Mouse (Mus musculus): ENCODE data around the gene Ucp3. TPM values are rescaled to one million over a fixed set of nuclear protein-coding genes. Genes with fewer than 3 reads are reported as not detected.
A peak's percentile ranks its signal among the peaks of the same experiment; 100 is the strongest.

Gene Ucp3
- total RNA-seq, 2 experiments from 2014 or later = 34.9 to 45.2 TPM

- peak; percentile 55 for DNase-seq
Measured at GRCm38 (mm10) chr7:100500276-100500977, 27.6 kb downstream of the Ucp3 start.

- DNase-seq = no peak
Measured at GRCm38 (mm10) chr7:100501027-100501843, 28.4 kb downstream of the Ucp3 start.

GRCm38 (mm10) chr7:100501844-100502373 is 29.1 kb downstream of the Ucp3 start:
- no peak for DNase-seq

- DNase-seq = no peak
Measured at GRCm38 (mm10) chr7:100502374-100502922, 29.7 kb downstream of the Ucp3 start.

- no peak for DNase-seq
Measured at GRCm38 (mm10) chr7:100503076-100503475, 30.3 kb downstream of the Ucp3 start.

GRCm38 (mm10) chr7:100504740-100505487 is 32.1 kb downstream of the Ucp3 start:
- DNase-seq = no peak

GRCm38 (mm10) chr7:100506494-100506893 is 33.7 kb downstream of the Ucp3 start:
- no peak for DNase-seq

- no peak for DNase-seq
Measured at GRCm38 (mm10) chr7:100508670-100509069, 35.9 kb downstream of the Ucp3 start.

GRCm38 (mm10) chr7:100511602-100512001 is 38.8 kb downstream of the Ucp3 start:
- DNase-seq = no peak

- no peak for DNase-seq
Measured at GRCm38 (mm10) chr7:100514573-100514972, 41.8 kb downstream of the Ucp3 start, which contains the start of gene Dnajb13. TSS of gene Dnajb13 (minus strand) at chr7:100514960.

- no peak for DNase-seq
Measured at GRCm38 (mm10) chr7:100520204-100520603, 47.4 kb downstream of the Ucp3 start.

GRCm38 (mm10) chr7:100520663-100521285 is 48.0 kb downstream of the Ucp3 start:
- DNase-seq = peak; percentile 91

- no peak for DNase-seq
Measured at GRCm38 (mm10) chr7:100522222-100522621, 49.4 kb downstream of the Ucp3 start.

GRCm38 (mm10) chr7:100524669-100525068 is 51.9 kb downstream of the Ucp3 start:
- no peak for DNase-seq

- no peak for DNase-seq
Measured at GRCm38 (mm10) chr7:100530766-100531165, 58.0 kb downstream of the Ucp3 start.

GRCm38 (mm10) chr7:100533503-100533902 is 60.7 kb downstream of the Ucp3 start:
- DNase-seq = no peak

- DNase-seq = no peak
Measured at GRCm38 (mm10) chr7:100534216-100534615, 61.4 kb downstream of the Ucp3 start.

- DNase-seq = no peak
Measured at GRCm38 (mm10) chr7:100535831-100536230, 63.0 kb downstream of the Ucp3 start.

Data from adrenal gland, postnatal 10 days (tissue).